Mouse (Mus musculus) lung, postnatal 10 days (tissue): Measurements from ENCODE around the gene Grid2.

Experiments
- DNase-seq: peaks from one replicate; pipeline ENCODE4 v3.0.0; 2021

Grid2 gene

GRCm38 (mm10) chr6:64731621-64732320 lies 1476.1 kb downstream of the Grid2 start:
- no peak for DNase-seq

- DNase-seq: no peak
These were observed 1477.6 kb downstream of the Grid2 start for GRCm38 (mm10) chr6:64733311-64733710.

- no peak for DNase-seq
These were observed 1479.0 kb downstream of the Grid2 start for GRCm38 (mm10) chr6:64734441-64735320.

- DNase-seq: no peak
These were observed 1480.6 kb downstream of the Grid2 start for GRCm38 (mm10) chr6:64736317-64736716.

- DNase-seq: no peak
These were observed 1487.3 kb downstream of the Grid2 start for GRCm38 (mm10) chr6:64742915-64743489.
